In genomic region chr3:129693581-129693980, GRCm38 (mm10) we compare ENCODE assay signal across 23 mouse cellular contexts.
A peak's percentile ranks its signal among the peaks of the same experiment; 100 is the strongest.
DNase-seq lines count a peak whose midpoint lies in the region; ATAC-seq lines count a peak whose summit lies in the region.
"Had no signal": no experiment of that assay in that cellular context is flagged by ENCODE, and none has a peak within 500 bp of the region (broad histone marks: within the 10 kb centered on the region; RNA-seq: fewer than 3 reads in every experiment).

No protein-coding gene starts in this region.

- H3K36me3 ChIP-seq in embryonic facial prominence, embryonic 14.5 days (ENCODE audit: control insufficient read depth, insufficient read depth, low read length): no peaks in the 10 kb centered on the region
- no peaks in the 10 kb centered on the region for H3K36me3 ChIP-seq in embryonic facial prominence, embryonic 10.5 days (replicated peaks)
- H3K36me3 ChIP-seq in kidney, embryonic 16.5 days (ENCODE audit: insufficient read depth, low read length): no peaks in the 10 kb centered on the region
- H3K36me3 ChIP-seq: embryonic facial prominence, embryonic 12.5 days; heart, embryonic 10.5 days had no signal

- DNase-seq in embryonic facial prominence, embryonic 14.5 days (ENCODE audit: low spot score): peak; percentile 78
- DNase-seq in embryonic facial prominence, embryonic 10.5 days (ENCODE audit: low spot score): no peak
- DNase-seq in kidney, postnatal 10 days: no peak
- DNase-seq in retina, embryonic 14.5 days (ENCODE audit: low spot score): peak; percentile 16
- DNase-seq in retina, postnatal 1 day: no peak
- no peak for DNase-seq in ovary, postnatal 36 days (ENCODE audit: low spot score)
- DNase-seq: adrenal gland, postnatal 14 days; cerebellum, adult 8-10 months; cerebellum, postnatal 36 days; gastrocnemius, adult 2 months; heart, postnatal 4 days; lung, embryonic 14.5 days; right cerebral cortex, adult 18-20 months had no signal

- no peak overlapping the region for H3K9ac ChIP-seq in embryonic facial prominence, embryonic 14.5 days (ENCODE audit: low read depth, low read length)
- no peak overlapping the region for H3K9ac ChIP-seq in kidney, embryonic 16.5 days (replicated peaks; ENCODE audit: low read length)
- H3K9ac ChIP-seq: embryonic facial prominence, embryonic 12.5 days; forebrain, embryonic 13.5 days; liver, embryonic 14.5 days; lung, embryonic 14.5 days had no signal

- no peaks in the 10 kb centered on the region for H3K4me1 ChIP-seq in embryonic facial prominence, embryonic 14.5 days (ENCODE audit: control insufficient read depth, insufficient read depth, low read length)
- no peaks in the 10 kb centered on the region for H3K4me1 ChIP-seq in embryonic facial prominence, embryonic 10.5 days
- H3K4me1 ChIP-seq in kidney, embryonic 16.5 days (ENCODE audit: insufficient read depth, low read length): peaks cover 6% of the 10 kb centered on the region; the same call in 1 of the 2 replicates
- H3K4me1 ChIP-seq: embryonic facial prominence, embryonic 12.5 days; forebrain, embryonic 13.5 days; heart, embryonic 10.5 days had no signal

- peak; percentile 87 for ATAC-seq in embryonic facial prominence, embryonic 14.5 days (ENCODE audit: low read depth)
- ATAC-seq in kidney, embryonic 16.5 days (ENCODE audit: low FRiP score, low TSS enrichment): 0 out of 2 replicates have a peak, but pooled peaks have one; percentile 28
- ATAC-seq: CD4-positive, CD25-positive, alpha-beta regulatory T cell, adult 4 months; forebrain, embryonic 13.5 days; inflammation-experienced regulatory T-cells, adult 6 months; midbrain, embryonic 16.5 days had no signal

- no peak overlapping the region for H3K27ac ChIP-seq in embryonic facial prominence, embryonic 14.5 days (replicated peaks; ENCODE audit: low read depth, low read length)
- H3K27ac ChIP-seq in embryonic facial prominence, embryonic 10.5 days (replicated peaks): no peak overlapping the region
- no peak overlapping the region for H3K27ac ChIP-seq in kidney, embryonic 16.5 days (ENCODE audit: low read length)
- H3K27ac ChIP-seq: forebrain, embryonic 13.5 days; gastrocnemius, adult 2 months; heart, embryonic 10.5 days; layer of hippocampus, adult 2 months; liver, embryonic 14.5 days; stomach, postnatal 0 days had no signal

- H3K4me2 ChIP-seq in embryonic facial prominence, embryonic 14.5 days (ENCODE audit: low read depth, low read length): no peak overlapping the region
- no peak overlapping the region for H3K4me2 ChIP-seq in kidney, embryonic 16.5 days (replicated peaks; ENCODE audit: low read depth, low read length)
- H3K4me2 ChIP-seq: embryonic facial prominence, embryonic 12.5 days; forebrain, embryonic 13.5 days; lung, embryonic 14.5 days had no signal

- 70% methylated on average over 4 of the region's 4 CpGs for WGBS in embryonic facial prominence, embryonic 14.5 days
- 79% methylated on average over 4 of the region's 4 CpGs for WGBS in embryonic facial prominence, embryonic 10.5 days
- 87% methylated on average over 4 of the region's 4 CpGs for WGBS in kidney, embryonic 16.5 days

- H3K4me3 ChIP-seq in embryonic facial prominence, embryonic 14.5 days (ENCODE audit: low read depth, low read length): no peak overlapping the region
- H3K4me3 ChIP-seq in embryonic facial prominence, embryonic 10.5 days: no peak overlapping the region
- no peak overlapping the region for H3K4me3 ChIP-seq in kidney, embryonic 16.5 days (ENCODE audit: low read length)
- H3K4me3 ChIP-seq: embryonic facial prominence, embryonic 12.5 days; forebrain, embryonic 13.5 days; gastrocnemius, adult 2 months; heart, embryonic 10.5 days; layer of hippocampus, adult 2 months had no signal

- H3K27me3 ChIP-seq in embryonic facial prominence, embryonic 14.5 days (replicated peaks; ENCODE audit: control insufficient read depth, insufficient read depth, low read length): no peaks in the 10 kb centered on the region
- no peaks in the 10 kb centered on the region for H3K27me3 ChIP-seq in embryonic facial prominence, embryonic 10.5 days (replicated peaks; ENCODE audit: low read depth, poor library complexity, severe bottlenecking)
- H3K27me3 ChIP-seq in kidney, embryonic 16.5 days (ENCODE audit: insufficient read depth, low read length): no peaks in the 10 kb centered on the region
- H3K27me3 ChIP-seq: embryonic facial prominence, embryonic 12.5 days; forebrain, embryonic 13.5 days had no signal

- no peaks in the 10 kb centered on the region for H3K9me3 ChIP-seq in embryonic facial prominence, embryonic 14.5 days (ENCODE audit: control insufficient read depth, low read length)
- no peaks in the 10 kb centered on the region for H3K9me3 ChIP-seq in embryonic facial prominence, embryonic 10.5 days
- H3K9me3 ChIP-seq in kidney, embryonic 16.5 days (ENCODE audit: low read length): no peaks in the 10 kb centered on the region
- H3K9me3 ChIP-seq: embryonic facial prominence, embryonic 12.5 days; forebrain, embryonic 13.5 days; heart, embryonic 10.5 days had no signal

Comparison
In these comparisons a context has a peak if more than half of its experiments do, and no peak if none do; other contexts are left out.
1. DNase-seq: peak in embryonic facial prominence, embryonic 14.5 days (single experiment) and retina, embryonic 14.5 days (single experiment); none in embryonic facial prominence, embryonic 10.5 days (single experiment), kidney, postnatal 10 days (single experiment), retina, postnatal 1 day (single experiment) and ovary, postnatal 36 days (single experiment).